Mouse (Mus musculus) testis, adult 2 months (tissue): Measurements from ENCODE around the gene Timm8b.

ENCODE experiments used
- CTCF ChIP-seq: fragments of 200-500 bp; IDR thresholded peaks from 2 replicates; pipeline ENCODE4 v1.5.1; 2012; ENCODE audit warnings: low read depth, mild to moderate bottlenecking, inconsistent platforms, low read length, moderate library complexity; ENCODE audit not compliant: control insufficient read depth, insufficient read depth, insufficient replicate concordance
- POLR2A ChIP-seq: fragments of 200-500 bp; IDR thresholded peaks from 2 replicates; pipeline ENCODE4 v1.6.1; 2012; ENCODE audit warnings: low read depth, mild to moderate bottlenecking, inconsistent platforms, low read length, moderate library complexity; ENCODE audit not compliant: control insufficient read depth

- no peak for TF ChIP-seq CTCF
- no peak for TF ChIP-seq POLR2A
Observed at GRCm38 (mm10) chr9:50565173-50565572, 38.5 kb upstream of the Timm8b start.
